Mouse (Mus musculus) brain, embryonic 14.5 days (tissue): ENCODE measurements around the gene Map3k7.

Source experiments
- CTCF ChIP-seq: fragments of 200-500 bp; IDR thresholded peaks from 2 replicates; pipeline ENCODE4 v1.5.1; 2012; ENCODE audit warnings: inconsistent platforms, mild to moderate bottlenecking, moderate library complexity, borderline replicate concordance; ENCODE audit not compliant: insufficient read depth, insufficient read length; ENCODE audit errors: extremely low read depth
- POLR2A ChIP-seq: fragments of 200-500 bp; IDR thresholded peaks from 2 replicates; pipeline ENCODE4 v1.6.1; 2012; ENCODE audit warnings: mild to moderate bottlenecking, inconsistent platforms, borderline replicate concordance; ENCODE audit not compliant: poor library complexity, insufficient read depth, insufficient read length, severe bottlenecking; ENCODE audit errors: extremely low read depth

- TF ChIP-seq CTCF, result no peak
- no peak for TF ChIP-seq POLR2A
These were observed 96.8 kb downstream of the Map3k7 start for GRCm38 (mm10) chr4:32060686-32061085.
